Mouse (Mus musculus): ENCODE measurements around the gene Taf10. TPM values are rescaled to one million over a fixed set of nuclear protein-coding genes. Genes with fewer than 3 reads are reported as not detected.

The Taf10 gene
- polyA plus RNA-seq, 1 experiment from 2014 or later: 84.8 TPM

DNA sequence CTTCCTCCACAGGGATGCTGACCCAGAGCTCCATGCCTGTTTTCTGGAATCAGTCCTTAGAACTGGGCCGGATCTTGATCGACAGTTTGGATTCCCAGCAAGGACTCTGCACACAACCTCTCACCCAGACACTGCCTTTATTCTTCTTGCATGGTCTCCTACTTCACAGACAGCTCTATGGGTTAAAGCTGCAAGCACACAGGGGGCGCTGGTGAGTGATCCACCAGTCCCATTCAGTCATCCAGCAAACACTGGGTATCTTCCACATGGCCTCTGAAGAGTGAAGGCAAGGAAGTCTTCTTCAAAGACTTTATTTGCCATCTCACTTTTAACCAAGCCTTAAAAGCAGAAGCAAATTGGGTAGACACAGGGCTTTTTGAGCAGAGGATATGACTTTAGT lies 28.8 kb downstream of the Taf10 start:
- no peaks in the 10 kb centered on the region for H3K9me3 ChIP-seq (replicated peaks; ENCODE audit: control insufficient read depth, low read length)
- no peaks in the 10 kb centered on the region for H3K36me3 ChIP-seq (ENCODE audit: control insufficient read depth, insufficient read depth)
- no peak for ATAC-seq (ENCODE audit: low read depth)
- no peak overlapping the region for H3K9ac ChIP-seq (ENCODE audit: low read depth, low read length)
- WGBS (ENCODE audit: insufficient replicate concordance): 46% methylated on average over 3 of the region's 3 CpGs
- H3K27ac ChIP-seq (ENCODE audit: low read length): no peak overlapping the region
- no peaks in the 10 kb centered on the region for H3K27me3 ChIP-seq (ENCODE audit: control insufficient read depth, insufficient read depth, low read depth, low read length)
- H3K4me3 ChIP-seq (ENCODE audit: low read depth, low read length): no peak overlapping the region
- H3K4me1 ChIP-seq (ENCODE audit: control insufficient read depth, low read depth, low read length): no peaks in the 10 kb centered on the region
- no peak overlapping the region for H3K4me2 ChIP-seq (ENCODE audit: low read depth, low read length)

DNA sequence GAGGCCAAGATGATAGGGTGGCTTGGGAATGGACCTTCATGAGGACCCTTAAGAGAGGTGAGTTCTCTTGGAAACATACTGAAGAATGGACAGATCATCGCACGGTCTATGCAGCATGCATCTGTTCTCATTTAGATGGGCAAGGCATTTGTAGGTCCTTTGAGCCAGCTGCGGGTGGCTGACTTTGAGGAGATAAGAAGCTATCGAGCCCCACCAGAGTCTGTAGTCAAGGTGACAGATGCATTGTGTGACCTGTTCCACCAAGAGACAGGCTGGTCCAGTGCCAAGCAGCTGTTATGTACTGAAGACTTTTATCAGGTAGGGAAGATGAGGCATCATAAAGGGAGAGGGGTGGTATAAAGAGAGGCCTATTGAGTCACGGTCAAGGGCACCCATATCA lies 35.4 kb downstream of the Taf10 start:
- no peaks in the 10 kb centered on the region for H3K36me3 ChIP-seq (ENCODE audit: control insufficient read depth, insufficient read depth)
- no peaks in the 10 kb centered on the region for H3K27me3 ChIP-seq (ENCODE audit: control insufficient read depth, insufficient read depth, low read depth, low read length)
- ATAC-seq (ENCODE audit: low read depth): peak; percentile 83
- 50% methylated on average over 5 of the region's 5 CpGs for WGBS (ENCODE audit: insufficient replicate concordance)
- no peak overlapping the region for H3K9ac ChIP-seq (ENCODE audit: low read depth, low read length)
- no peaks in the 10 kb centered on the region for H3K9me3 ChIP-seq (replicated peaks; ENCODE audit: control insufficient read depth, low read length)
- H3K4me3 ChIP-seq (ENCODE audit: low read depth, low read length): no peak overlapping the region
- no peak overlapping the region for H3K27ac ChIP-seq (ENCODE audit: low read length)
- no peak overlapping the region for H3K4me2 ChIP-seq (ENCODE audit: low read depth, low read length)
- H3K4me1 ChIP-seq (ENCODE audit: control insufficient read depth, low read depth, low read length): peaks cover 2% of the 10 kb centered on the region

- ATAC-seq (ENCODE audit: low read depth): no peak
- H3K27ac ChIP-seq (ENCODE audit: low read length): no peak overlapping the region
Measured at GRCm38 (mm10) chr7:105703816-105704215, 40.3 kb downstream of the Taf10 start.

DNA sequence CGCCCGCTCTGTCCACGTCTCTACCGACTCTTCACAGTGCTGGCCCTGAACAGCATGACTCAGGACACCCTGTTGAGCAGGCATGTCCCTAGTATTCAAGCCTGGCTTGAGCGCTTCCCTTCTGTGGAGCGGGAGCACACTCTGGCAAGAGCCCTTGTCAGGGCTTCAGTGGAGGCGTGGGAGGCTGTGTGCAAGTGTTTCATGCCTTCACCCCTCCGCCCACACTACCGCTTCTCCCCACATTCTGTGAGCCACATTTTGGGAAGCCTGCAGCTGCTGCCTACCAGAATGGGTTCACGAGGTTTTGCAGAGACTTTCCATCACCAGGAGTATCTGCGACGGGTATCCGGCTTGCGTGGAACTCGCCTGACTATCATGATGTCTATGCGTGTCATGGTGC lies 41.0 kb downstream of the Taf10 start:
- H3K4me3 ChIP-seq (ENCODE audit: low read depth, low read length): no peak overlapping the region
- no peaks in the 10 kb centered on the region for H3K4me1 ChIP-seq (ENCODE audit: control insufficient read depth, low read depth, low read length)
- no peak overlapping the region for H3K4me2 ChIP-seq (ENCODE audit: low read depth, low read length)
- H3K9ac ChIP-seq (ENCODE audit: low read depth, low read length): no peak overlapping the region
- no peaks in the 10 kb centered on the region for H3K9me3 ChIP-seq (replicated peaks; ENCODE audit: control insufficient read depth, low read length)
- WGBS (ENCODE audit: insufficient replicate concordance): 72% methylated on average over 16 of the region's 16 CpGs
- ATAC-seq (ENCODE audit: low read depth): no peak
- H3K27me3 ChIP-seq (ENCODE audit: control insufficient read depth, insufficient read depth, low read depth, low read length): no peaks in the 10 kb centered on the region
- no peak overlapping the region for H3K27ac ChIP-seq (ENCODE audit: low read length)
- no peaks in the 10 kb centered on the region for H3K36me3 ChIP-seq (ENCODE audit: control insufficient read depth, insufficient read depth)

More at GRCm38 (mm10) chr7:105703816-105704215, 40.3 kb downstream of the Taf10 start:
- H3K4me3 ChIP-seq (ENCODE audit: low read depth, low read length): no peak overlapping the region
- H3K9ac ChIP-seq (ENCODE audit: low read depth, low read length): no peak overlapping the region
- no peaks in the 10 kb centered on the region for H3K9me3 ChIP-seq (replicated peaks; ENCODE audit: control insufficient read depth, low read length)
- WGBS (ENCODE audit: insufficient replicate concordance): 53% methylated on average over 4 of the region's 4 CpGs
- H3K4me1 ChIP-seq (ENCODE audit: control insufficient read depth, low read depth, low read length): no peaks in the 10 kb centered on the region
- H3K36me3 ChIP-seq (ENCODE audit: control insufficient read depth, insufficient read depth): no peaks in the 10 kb centered on the region
- no peaks in the 10 kb centered on the region for H3K27me3 ChIP-seq (ENCODE audit: control insufficient read depth, insufficient read depth, low read depth, low read length)
- H3K4me2 ChIP-seq (ENCODE audit: low read depth, low read length): no peak overlapping the region

GRCm38 (mm10) chr7:105690875-105691274 lies 53.3 kb downstream of the Taf10 start:
- Histone ChIP-seq H3K27ac (ENCODE audit: low read length) (no peak overlapping the region), H3K4me1 (ENCODE audit: control insufficient read depth, low read depth, low read length) (no peaks in the 10 kb centered on the region), H3K9ac (ENCODE audit: low read depth, low read length) (no peak overlapping the region), H3K4me3 (ENCODE audit: low read depth, low read length) (no peak overlapping the region), H3K4me2 (ENCODE audit: low read depth, low read length) (no peak overlapping the region), H3K9me3 (replicated peaks; ENCODE audit: control insufficient read depth, low read length) (no peaks in the 10 kb centered on the region), H3K36me3 (ENCODE audit: control insufficient read depth, insufficient read depth) (no peaks in the 10 kb centered on the region), H3K27me3 (ENCODE audit: control insufficient read depth, insufficient read depth, low read depth, low read length) (no peaks in the 10 kb centered on the region)
- 6% methylated on average over 1 of the region's 1 CpGs for WGBS (ENCODE audit: insufficient replicate concordance)
- no peak for ATAC-seq (ENCODE audit: low read depth)

Other genes starting within 250 kb of the Taf10 start
- gene Smpd1, start 190.0 kb downstream of the Taf10 start, polyA plus RNA-seq (2015; fragmentation: Nextera tagmentation; extraction: Ambion mirVana): 21.3 and 21.9 TPM in 2 replicates
- gene Apbb1, start 162.7 kb downstream of the Taf10 start, polyA plus RNA-seq (2015; fragmentation: Nextera tagmentation; extraction: Ambion mirVana): 1.9 and 3.3 TPM in 2 replicates
- 451 and 504 TPM in 2 replicates for gene Hpx, start 144.2 kb downstream of the Taf10 start, polyA plus RNA-seq (2015; fragmentation: Nextera tagmentation; extraction: Ambion mirVana)
- gene Trim3, start 110.8 kb downstream of the Taf10 start, polyA plus RNA-seq (2015; fragmentation: Nextera tagmentation; extraction: Ambion mirVana): 3.1 and 4.6 TPM in 2 replicates
- gene Timm10b, start 104.3 kb downstream of the Taf10 start, polyA plus RNA-seq (2015; fragmentation: Nextera tagmentation; extraction: Ambion mirVana): 91.7 and 106 TPM in 2 replicates
- gene Arfip2, start 103.9 kb downstream of the Taf10 start, polyA plus RNA-seq (2015; fragmentation: Nextera tagmentation; extraction: Ambion mirVana): 11.0 and 11.2 TPM in 2 replicates
- gene Gm45799, start 103.8 kb downstream of the Taf10 start, polyA plus RNA-seq (2015; fragmentation: Nextera tagmentation; extraction: Ambion mirVana): 4.1 and 17.0 TPM in 2 replicates
- gene Dnhd1, start 93.5 kb downstream of the Taf10 start, polyA plus RNA-seq (2015; fragmentation: Nextera tagmentation; extraction: Ambion mirVana): 0.13 and 0.16 TPM in 2 replicates
- 114 and 116 TPM in 2 replicates for gene Ilk, start 7.8 kb downstream of the Taf10 start, polyA plus RNA-seq (2015; fragmentation: Nextera tagmentation; extraction: Ambion mirVana)
- gene Rrp8, start 7.0 kb downstream of the Taf10 start, polyA plus RNA-seq (2015; fragmentation: Nextera tagmentation; extraction: Ambion mirVana): 11.0 and 11.5 TPM in 2 replicates
- 65.0 and 73.5 TPM in 2 replicates for gene Tpp1, start 7.9 kb upstream of the Taf10 start, polyA plus RNA-seq (2015; fragmentation: Nextera tagmentation; extraction: Ambion mirVana)
- gene Dchs1, start 43.3 kb upstream of the Taf10 start, polyA plus RNA-seq (2015; fragmentation: Nextera tagmentation; extraction: Ambion mirVana): 0.77 and 0.91 TPM in 2 replicates
- gene Mrpl17, start 66.7 kb upstream of the Taf10 start, polyA plus RNA-seq (2015; fragmentation: Nextera tagmentation; extraction: Ambion mirVana): 204 and 210 TPM in 2 replicates
- 0.98 and 1.3 TPM in 2 replicates for gene Gm4070, start 209.6 kb upstream of the Taf10 start, polyA plus RNA-seq (2015; fragmentation: Nextera tagmentation; extraction: Ambion mirVana)

Measured in liver, embryonic 16.5 days (tissue).